Mouse (Mus musculus): ENCODE results near the gene Zfp987. TPM values are rescaled to one million over a fixed set of nuclear protein-coding genes. Genes with fewer than 3 reads are reported as not detected.
"Not testable (repeated sequence)": the region's sequence is repeated elsewhere in the genome, so short reads cannot be mapped to it uniquely, and the experiment has no call there.

Gene Zfp987
- total RNA-seq (2021): not detected
- long read RNA-seq, experiment 1: 0 reads
- long read RNA-seq, experiment 2: 0 reads

DNA sequence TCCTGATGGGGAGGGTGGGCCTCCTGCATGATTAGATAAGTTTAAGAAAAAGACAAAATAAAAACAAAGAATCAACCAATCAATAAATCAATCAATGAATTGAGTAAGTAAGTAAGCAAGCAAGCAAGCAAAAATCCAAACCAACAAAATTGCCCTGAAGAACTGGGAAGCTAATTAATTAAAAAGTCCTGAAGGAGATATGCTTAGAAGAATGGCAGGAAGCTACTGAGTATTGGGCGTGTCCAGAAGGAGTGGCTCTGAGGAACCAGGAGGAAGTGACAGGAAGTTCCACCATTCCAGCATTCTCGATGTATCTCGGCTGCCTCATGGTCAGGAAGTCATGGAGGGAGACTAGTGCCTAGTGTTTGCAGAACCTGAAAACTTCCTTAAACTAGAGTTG, at the start of gene Zfp987:
TSS of gene Zfp987 (plus strand) at position 301 of the 400 bp plus-strand sequence.
- DNase-seq (ENCODE audit: low spot score): not testable (repeated sequence)

GRCm38 (mm10) chr4:146052536-146052935, 44.6 kb upstream of the Zfp987 start:
- not testable (repeated sequence) for DNase-seq (ENCODE audit: low spot score)

DNA sequence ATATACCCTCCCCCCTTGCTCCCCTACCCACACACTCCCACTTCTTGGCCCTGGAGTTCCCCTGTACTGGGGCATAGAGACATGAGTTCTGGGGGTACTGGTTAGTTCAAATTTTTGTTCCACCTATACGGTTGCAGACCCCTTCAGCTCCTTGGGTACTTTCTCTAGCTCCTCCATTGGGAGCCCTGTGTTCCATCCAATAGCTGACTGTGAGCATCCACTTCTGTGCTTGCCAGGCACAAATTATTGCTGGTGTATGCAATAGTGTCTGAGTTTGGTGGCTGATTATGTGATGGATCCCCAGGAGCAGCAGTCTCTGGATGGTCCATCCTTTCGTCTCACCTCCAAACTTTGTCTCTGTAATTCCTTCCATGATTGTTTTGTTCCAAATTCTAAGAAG, 43.7 kb upstream of the Zfp987 start:
- DNase-seq (ENCODE audit: low spot score): not testable (repeated sequence)

GRCm38 (mm10) chr4:146055335-146055734, 41.8 kb upstream of the Zfp987 start:
- DNase-seq (ENCODE audit: low spot score): no peak

GRCm38 (mm10) chr4:146058646-146059045, 38.5 kb upstream of the Zfp987 start:
- not testable (repeated sequence) for DNase-seq (ENCODE audit: low spot score)

- DNase-seq (ENCODE audit: low spot score): not testable (repeated sequence)
Observed at GRCm38 (mm10) chr4:146059078-146059477, 38.0 kb upstream of the Zfp987 start.

- not testable (repeated sequence) for DNase-seq (ENCODE audit: low spot score)
Observed at GRCm38 (mm10) chr4:146059974-146060693, 37.0 kb upstream of the Zfp987 start.

DNA sequence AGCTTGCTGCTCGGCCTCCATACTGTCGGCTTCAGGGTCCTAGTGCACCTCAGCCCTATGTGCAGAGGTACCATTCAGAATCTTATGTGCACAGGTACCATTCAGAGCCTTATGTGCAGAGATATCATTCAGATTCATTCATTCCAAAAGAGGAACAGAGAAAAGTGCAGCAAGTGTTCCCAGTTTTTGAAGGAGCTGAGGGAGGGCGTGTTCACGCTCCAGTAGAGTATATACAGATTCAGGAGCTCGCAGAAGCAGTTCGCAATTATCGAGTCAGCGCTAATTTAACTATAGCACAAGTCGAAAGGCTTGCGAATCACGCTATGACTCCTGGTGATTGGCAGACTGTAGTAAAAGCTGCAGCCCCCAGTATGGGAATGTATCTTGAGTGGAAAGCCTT, 36.0 kb upstream of the Zfp987 start:
- not testable (repeated sequence) for DNase-seq (ENCODE audit: low spot score)

DNA sequence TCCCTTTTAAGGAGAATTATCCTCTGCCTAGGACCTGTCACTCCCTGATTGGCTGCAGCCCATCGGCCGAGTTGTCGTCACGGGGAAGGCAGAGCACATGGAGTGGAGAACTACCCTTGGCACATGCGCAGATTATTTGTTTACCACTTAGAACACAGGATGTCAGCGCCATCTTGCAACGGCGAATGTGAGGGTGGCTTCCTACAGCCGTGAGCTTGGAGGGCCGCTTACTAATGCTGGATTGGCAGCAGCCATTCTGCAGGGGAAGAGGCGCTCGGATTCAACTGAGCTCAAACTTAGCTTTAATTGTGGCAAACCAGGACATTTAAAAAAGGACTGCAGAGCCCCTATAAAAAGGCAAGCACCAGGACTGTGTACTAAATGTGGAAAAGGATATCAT, 35.1 kb upstream of the Zfp987 start:
- not testable (repeated sequence) for DNase-seq (ENCODE audit: low spot score)

DNA sequence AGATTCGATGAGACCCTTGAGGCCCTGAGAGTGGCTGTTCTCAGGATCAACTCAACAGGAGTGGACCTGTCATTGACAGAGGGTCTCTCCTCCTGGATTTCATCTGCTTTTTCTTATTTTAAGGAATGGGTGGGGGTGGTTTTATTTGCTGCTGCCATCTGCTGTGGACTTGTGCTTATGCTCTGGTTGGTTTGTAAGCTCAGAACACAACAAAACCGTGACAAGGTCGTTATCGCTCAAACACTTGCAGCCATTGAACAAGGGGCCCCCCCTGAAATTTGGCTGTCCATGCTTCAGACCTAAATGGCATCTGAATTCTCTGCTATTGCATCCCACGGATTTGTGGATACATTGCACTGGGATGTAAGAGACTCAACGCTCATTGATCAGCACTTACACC, 34.1 kb upstream of the Zfp987 start:
- DNase-seq (ENCODE audit: low spot score): not testable (repeated sequence)

- DNase-seq (ENCODE audit: low spot score): not testable (repeated sequence)
Observed at GRCm38 (mm10) chr4:146063621-146064020, 33.5 kb upstream of the Zfp987 start.

GRCm38 (mm10) chr4:146064807-146065206, 32.3 kb upstream of the Zfp987 start:
- not testable (repeated sequence) for DNase-seq (ENCODE audit: low spot score)

- not testable (repeated sequence) for DNase-seq (ENCODE audit: low spot score)
Observed at GRCm38 (mm10) chr4:146066932-146067580, 30.0 kb upstream of the Zfp987 start.

- not testable (repeated sequence) for DNase-seq (ENCODE audit: low spot score)
Observed at GRCm38 (mm10) chr4:146067594-146067993, 29.5 kb upstream of the Zfp987 start.

DNA sequence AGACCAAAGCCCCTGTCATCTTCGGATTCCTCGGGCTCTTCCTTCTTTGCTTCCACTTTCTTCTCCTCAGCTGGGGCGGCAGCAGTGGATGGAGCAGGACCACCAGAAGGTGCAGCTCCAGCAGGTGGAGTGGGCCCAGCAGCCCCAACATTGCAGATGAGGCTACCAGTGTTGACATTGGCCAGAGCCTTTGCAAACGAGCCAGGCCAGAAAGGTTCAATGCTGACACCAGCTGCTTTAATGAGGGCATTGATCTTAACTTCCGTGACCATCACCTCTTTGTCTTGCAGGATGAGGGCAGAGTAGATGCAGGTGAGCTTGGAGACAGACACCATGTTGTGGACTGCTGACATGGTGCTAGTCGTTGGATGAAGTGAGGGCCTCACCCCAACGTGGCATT, 23.8 kb upstream of the Zfp987 start:
- not testable (repeated sequence) for DNase-seq (ENCODE audit: low spot score)

DNA sequence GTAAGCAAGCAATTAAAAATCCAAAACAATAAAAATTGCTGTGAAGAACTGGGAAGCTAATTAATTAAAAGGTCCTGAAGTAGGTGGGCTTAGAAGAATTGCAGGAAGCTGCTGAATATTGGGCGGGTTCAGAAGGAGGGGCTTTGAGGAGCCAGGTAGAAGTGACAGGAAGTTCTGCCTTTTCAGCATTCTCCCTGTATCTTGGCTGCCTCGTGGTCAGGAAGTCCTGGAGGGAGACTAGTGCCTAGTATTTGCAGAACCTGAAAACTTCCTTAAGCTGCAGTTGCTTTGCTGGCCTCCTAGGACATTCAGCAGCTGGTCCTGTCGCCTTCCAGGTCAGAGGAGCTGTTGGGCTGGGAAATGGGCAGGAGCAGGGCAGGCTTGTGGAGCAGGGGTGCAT, 4.3 kb downstream of the Zfp987 start:
- DNase-seq (ENCODE audit: low spot score): not testable (repeated sequence)

- not testable (repeated sequence) for DNase-seq (ENCODE audit: low spot score)
Observed at GRCm38 (mm10) chr4:146156524-146156923, 59.4 kb downstream of the Zfp987 start, which contains the start of gene Zfp600. Gene Zfp600 (plus strand): TSS chr4:146156824.

GRCm38 (mm10) chr4:146162893-146163292, 65.8 kb downstream of the Zfp987 start:
- DNase-seq (ENCODE audit: low spot score): not testable (repeated sequence)

- not testable (repeated sequence) for DNase-seq (ENCODE audit: low spot score)
Observed at GRCm38 (mm10) chr4:146167202-146167832, 70.2 kb downstream of the Zfp987 start.

- DNase-seq (ENCODE audit: low spot score): not testable (repeated sequence)
Observed at GRCm38 (mm10) chr4:146167879-146168532, 70.9 kb downstream of the Zfp987 start.

GRCm38 (mm10) chr4:146168730-146169215, 71.7 kb downstream of the Zfp987 start:
- not testable (repeated sequence) for DNase-seq (ENCODE audit: low spot score)
